Mouse (Mus musculus): Measurements from ENCODE around the gene Nid2.

DNA sequence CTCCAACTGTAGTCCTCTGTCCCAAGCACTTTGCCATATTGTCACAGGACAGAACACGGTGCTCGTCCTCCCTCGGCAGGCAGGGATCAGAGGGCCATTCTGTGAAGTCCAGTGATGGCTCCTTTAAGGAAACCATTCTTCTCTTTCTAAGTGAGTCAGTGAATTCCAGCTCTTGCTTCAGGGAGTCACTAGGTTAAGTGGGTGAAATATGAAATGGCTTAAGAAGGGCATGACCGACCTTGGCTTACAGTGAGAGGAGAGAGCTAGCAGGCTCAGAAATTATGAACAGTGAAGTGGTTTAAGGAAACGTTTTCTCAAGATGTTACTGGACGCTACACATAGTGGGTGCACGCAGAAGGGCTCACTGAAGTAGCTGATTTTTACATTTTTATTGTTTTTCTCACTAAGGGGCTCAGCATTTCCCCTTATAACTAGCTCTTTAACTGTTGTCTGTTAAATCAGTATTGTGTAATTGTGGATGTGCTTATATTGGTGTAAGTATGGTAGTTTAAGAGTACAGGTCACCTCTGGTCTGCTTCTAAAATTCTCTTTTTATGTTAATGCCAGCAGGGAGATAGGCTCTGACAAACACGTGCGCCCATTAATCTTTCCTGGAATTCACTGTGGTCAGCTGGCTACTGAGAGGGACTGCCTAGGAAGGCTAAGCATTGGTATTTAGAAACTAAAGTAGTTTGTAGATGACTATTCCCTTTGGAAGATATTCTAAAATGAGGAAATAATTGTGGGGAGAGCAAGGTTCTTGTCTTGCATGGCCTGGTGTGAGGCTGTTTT lies 34.9 kb downstream of the Nid2 start:
- no peak for TF ChIP-seq CTCF (IDR thresholded peaks at IDR 0.05 in 2 of 3, conservative IDR thresholded peaks at IDR 0.05 in 1 of 3; ENCODE audit: control insufficient read depth in 1 of 3, insufficient read depth in 1 of 3, low read depth in 2 of 3, low read length in 3 of 3, poor library complexity in 1 of 3, severe bottlenecking in 1 of 3)
- TF ChIP-seq GATA1 (IDR thresholded peaks at IDR 0.05; ENCODE audit: low read depth, low read length): no peak
- TF ChIP-seq EP300 (IDR thresholded peaks at IDR 0.05; ENCODE audit: low read depth in 1 of 2, low read length in 2 of 2): no peak
- TF ChIP-seq POLR2A (IDR thresholded peaks at IDR 0.05; ENCODE audit: control insufficient read depth in 1 of 2, insufficient read depth in 1 of 2, low read depth in 1 of 2, low read length in 2 of 2, poor library complexity in 1 of 2): no peak
- no peak for TF ChIP-seq TAL1 (IDR thresholded peaks at IDR 0.05; ENCODE audit: low read length)
- TF ChIP-seq MXI1 (IDR thresholded peaks at IDR 0.05; ENCODE audit: low read depth, low read length): no peak
- TF ChIP-seq HCFC1 (IDR thresholded peaks at IDR 0.05; ENCODE audit: low read depth, low read length): no peak
- TF ChIP-seq ZMIZ1 (IDR thresholded peaks at IDR 0.05; ENCODE audit: low read depth, low read length): no peak
- TF ChIP-seq GABPA (IDR thresholded peaks at IDR 0.05; ENCODE audit: low read depth, low read length): no peak
- no peak for TF ChIP-seq MYB (IDR thresholded peaks at IDR 0.05; ENCODE audit: low read depth, low read length)
- no peak for TF ChIP-seq TBP (IDR thresholded peaks at IDR 0.05; ENCODE audit: low read depth, low read length)
- TF ChIP-seq USF1 (IDR thresholded peaks at IDR 0.05; ENCODE audit: low read depth, low read length): no peak
- TF ChIP-seq ZC3H11A (IDR thresholded peaks at IDR 0.05; ENCODE audit: low read depth, low read length): no peak
- TF ChIP-seq KAT2A (conservative IDR thresholded peaks at IDR 0.05; ENCODE audit: low read depth, low read length): no peak

Data from MEL (cell line).